Mouse (Mus musculus): ENCODE measurements around the gene Sox3. TPM values are rescaled to one million over a fixed set of nuclear protein-coding genes. Genes with fewer than 3 reads are reported as not detected.

The Sox3 gene
- not detected in 2 replicates for polyA plus RNA-seq (2015; fragmentation: Nextera tagmentation; extraction: Ambion mirVana)

DNA sequence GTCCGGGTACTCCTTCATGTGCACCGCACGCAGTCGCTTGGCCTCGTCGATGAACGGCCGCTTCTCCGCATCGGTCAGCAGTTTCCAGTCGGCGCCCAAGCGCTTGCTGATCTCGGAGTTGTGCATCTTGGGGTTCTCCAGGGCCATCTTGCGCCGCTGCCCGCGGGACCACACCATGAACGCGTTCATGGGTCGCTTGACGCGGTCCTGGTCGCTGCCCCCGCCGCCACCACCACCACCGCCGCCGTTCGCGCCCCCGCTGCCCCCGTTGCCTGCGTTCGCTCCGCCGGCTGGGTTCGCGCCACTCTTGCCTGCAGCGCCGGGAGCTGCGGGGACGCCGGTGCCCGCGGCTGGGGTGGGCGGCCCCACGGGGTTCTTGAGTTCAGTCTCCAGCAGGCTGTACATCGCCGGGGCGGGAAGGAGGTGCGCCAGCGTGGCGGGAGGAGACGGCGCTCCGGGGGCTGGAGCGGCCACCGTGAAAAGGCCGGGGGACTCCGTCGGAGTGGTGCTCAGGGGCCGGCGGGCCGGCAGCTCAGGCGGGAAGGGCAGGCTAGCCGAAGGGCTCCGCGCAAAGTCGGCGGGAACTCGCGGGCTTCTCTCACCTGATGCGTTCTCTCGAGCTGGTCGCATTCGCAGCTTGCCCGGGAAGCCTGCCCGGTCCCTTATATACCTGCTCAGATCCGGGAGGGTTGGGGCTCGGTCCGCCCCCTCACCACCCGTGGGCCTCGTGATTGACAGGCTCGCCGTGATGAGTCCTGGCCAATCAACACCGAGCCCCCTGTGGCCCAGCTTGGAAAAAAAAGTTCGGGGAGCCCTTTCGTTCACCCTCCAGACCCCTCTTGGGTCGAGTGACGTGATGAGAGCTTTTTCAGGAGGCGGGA lies at the start of gene Sox3:
Gene Sox3 (minus strand): TSS at position 630 of the 881 bp plus-strand sequence.

